Mouse (Mus musculus) layer of hippocampus, adult 2 months (tissue): Measurements from ENCODE around the gene Shq1. TPM values are rescaled to one million over a fixed set of nuclear protein-coding genes. Genes with fewer than 3 reads are reported as not detected.
A peak's percentile ranks its signal among the peaks of the same experiment; 100 is the strongest.

ENCODE experiments used
- DNase-seq, 2 experiments: peaks; one replicate each; pipeline ENCODE4 v3.0.0; 2022; ENCODE audit warnings: low spot score in 2 of 2
- H3K27ac ChIP-seq: fragments of 200-600 bp; 2 replicates; pipeline ENCODE4 v1.8.1; 2022
- H3K4me3 ChIP-seq: fragments of 200-600 bp; 2 replicates; pipeline ENCODE4 v1.8.1; 2022; ENCODE audit warnings: mild to moderate bottlenecking
- CTCF ChIP-seq: fragments of 200-600 bp; conservative IDR thresholded peaks from 2 replicates; pipeline ENCODE4 v1.8.1; 2022; ENCODE audit warnings: antibody characterized with exemption, mild to moderate bottlenecking, moderate library complexity
- total RNA-seq, 2 experiments: library from RNA; stranded (reverse); gene quantifications; 2 replicates each; pipeline ENCODE4 v1.2.3; 2021

Shq1 gene
- total RNA-seq, 2 experiments from 2014 or later, result 6.4 to 6.7 TPM

GRCm38 (mm10) chr6:100537042-100537441 lies 133.9 kb downstream of the Shq1 start:
- no peak overlapping the region for H3K27ac ChIP-seq
- no peak overlapping the region for H3K4me3 ChIP-seq
- DNase-seq, result no peak
- TF ChIP-seq CTCF, result no peak

GRCm38 (mm10) chr6:100533364-100533763 lies 137.6 kb downstream of the Shq1 start:
- no peak overlapping the region for H3K27ac ChIP-seq
- no peak for TF ChIP-seq CTCF
- no peak overlapping the region for H3K4me3 ChIP-seq
- no peak for DNase-seq

DNA sequence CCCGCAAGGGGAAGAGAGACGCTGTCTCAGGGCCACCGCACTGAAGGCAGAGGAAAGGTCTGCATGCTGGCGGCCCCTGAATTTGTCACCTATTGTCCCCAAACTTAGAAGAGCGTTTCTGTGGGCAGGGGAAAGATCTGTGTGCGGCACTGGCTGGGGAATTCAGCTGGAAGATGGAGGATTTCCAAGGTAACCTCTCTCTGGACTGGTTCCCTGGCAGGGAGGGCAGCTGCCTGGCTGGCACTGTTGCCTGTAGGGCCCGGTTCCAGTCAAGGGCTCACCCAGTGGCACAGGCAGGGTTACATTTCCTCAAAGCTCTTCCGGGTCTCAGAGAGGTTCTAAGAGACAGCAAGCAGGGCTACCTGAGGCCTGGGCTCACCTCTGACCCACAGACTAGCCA lies 138.6 kb downstream of the Shq1 start:
- DNase-seq, result peak in 1 of 2 experiments; percentile 11
- no peak for TF ChIP-seq CTCF

DNA sequence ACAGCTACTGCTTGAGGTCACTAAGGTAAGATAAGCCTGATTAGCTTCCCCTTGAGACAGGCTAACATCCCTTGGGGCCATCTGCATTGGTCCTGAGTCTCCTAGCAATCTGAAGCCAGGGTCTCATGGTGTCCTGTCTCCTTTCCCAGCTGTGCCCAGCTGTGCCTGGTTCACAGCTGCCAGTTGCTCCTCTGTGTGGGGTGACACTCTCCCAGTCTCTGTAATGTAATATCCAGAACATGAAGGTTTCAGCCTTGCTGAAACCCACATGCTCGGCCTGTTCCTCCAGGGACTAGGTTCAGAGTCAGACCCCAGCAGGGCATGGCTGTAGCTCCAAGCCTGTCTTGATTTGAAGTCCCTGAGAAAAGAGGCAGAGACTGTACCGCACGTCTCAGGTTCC lies 141.3 kb downstream of the Shq1 start:
- no peak overlapping the region for H3K4me3 ChIP-seq
- H3K27ac ChIP-seq, result no peak overlapping the region
- no peak for DNase-seq
- TF ChIP-seq CTCF, result no peak

More for the DNA sequence above, 138.6 kb downstream of the Shq1 start:
- Histone ChIP-seq H3K4me3 (no peak overlapping the region), H3K27ac (no peak overlapping the region)

DNA sequence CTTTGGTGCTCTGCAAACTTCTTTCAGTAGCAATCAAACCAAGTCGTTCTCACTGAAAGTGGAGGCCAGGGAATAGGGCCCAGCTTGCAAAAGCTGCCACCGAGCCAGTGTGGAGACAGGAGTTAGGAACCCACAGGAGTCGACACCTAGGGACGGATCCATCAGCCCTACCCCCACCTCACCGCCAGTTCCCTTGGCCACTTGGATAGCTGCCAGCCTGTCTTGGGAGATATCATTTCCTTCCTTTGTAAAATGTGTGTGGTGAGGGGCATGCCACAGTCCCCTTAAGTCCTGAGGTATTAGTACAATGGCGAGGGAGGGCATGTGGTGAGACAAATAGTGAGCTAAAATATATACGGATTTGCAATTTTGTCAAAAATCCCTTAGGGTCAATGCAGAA lies 142.4 kb downstream of the Shq1 start:
- no peak overlapping the region for H3K27ac ChIP-seq
- no peak for TF ChIP-seq CTCF
- DNase-seq, result no peak
- no peak overlapping the region for H3K4me3 ChIP-seq

DNA sequence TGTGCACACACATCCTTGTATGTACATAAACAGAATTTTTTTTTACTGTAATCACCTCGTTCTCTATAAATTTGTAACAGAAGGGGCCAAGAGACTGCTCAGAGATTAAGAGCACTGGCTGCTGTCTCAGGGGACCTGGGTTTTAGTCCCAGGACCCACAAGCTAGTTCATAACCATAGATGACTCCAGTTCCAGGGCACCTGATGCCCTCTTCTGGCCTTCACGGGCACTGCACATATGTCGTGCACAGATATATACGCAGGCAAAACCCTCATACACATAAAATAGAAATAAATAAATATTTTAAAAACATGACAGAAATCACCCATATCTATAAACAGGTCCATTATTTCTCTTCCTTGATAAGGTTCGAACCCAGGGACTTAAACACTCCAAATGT lies 143.0 kb downstream of the Shq1 start:
- no peak for DNase-seq
- no peak overlapping the region for H3K27ac ChIP-seq
- peak; percentile 75 for TF ChIP-seq CTCF

GRCm38 (mm10) chr6:100527161-100527560 lies 143.8 kb downstream of the Shq1 start:
- Histone ChIP-seq H3K27ac (no peak overlapping the region), H3K4me3 (no peak overlapping the region)
- TF ChIP-seq CTCF, result no peak
- no peak for DNase-seq

More for the DNA sequence above, 143.0 kb downstream of the Shq1 start:
- H3K4me3 ChIP-seq, result no peak overlapping the region

- Histone ChIP-seq H3K27ac (no peak overlapping the region), H3K4me3 (no peak overlapping the region)
- TF ChIP-seq CTCF, result no peak
- DNase-seq, result no peak
Observed at GRCm38 (mm10) chr6:100526066-100526465, 144.9 kb downstream of the Shq1 start.

DNA sequence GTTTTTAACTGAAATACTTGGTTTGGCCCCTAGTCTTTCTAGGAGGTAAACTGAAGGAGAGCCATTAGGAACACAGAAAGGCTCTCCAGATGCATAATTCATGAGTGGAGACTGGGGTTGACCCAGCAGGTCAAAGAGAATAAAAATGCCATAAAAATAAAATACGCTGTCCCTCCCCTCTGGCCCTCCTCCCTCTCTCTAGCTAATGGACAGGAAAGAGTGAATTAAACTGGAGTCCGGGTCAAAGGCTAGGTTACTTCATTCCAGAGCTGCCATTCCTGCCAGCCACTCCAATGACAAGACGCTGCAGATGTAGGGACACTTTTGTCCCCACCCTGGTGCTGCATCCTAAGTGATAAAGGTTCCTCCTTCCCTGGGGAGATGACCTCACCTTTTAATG lies 145.5 kb downstream of the Shq1 start:
- DNase-seq, result no peak
- TF ChIP-seq CTCF, result no peak
- H3K27ac ChIP-seq, result no peak overlapping the region
- H3K4me3 ChIP-seq, result no peak overlapping the region

DNA sequence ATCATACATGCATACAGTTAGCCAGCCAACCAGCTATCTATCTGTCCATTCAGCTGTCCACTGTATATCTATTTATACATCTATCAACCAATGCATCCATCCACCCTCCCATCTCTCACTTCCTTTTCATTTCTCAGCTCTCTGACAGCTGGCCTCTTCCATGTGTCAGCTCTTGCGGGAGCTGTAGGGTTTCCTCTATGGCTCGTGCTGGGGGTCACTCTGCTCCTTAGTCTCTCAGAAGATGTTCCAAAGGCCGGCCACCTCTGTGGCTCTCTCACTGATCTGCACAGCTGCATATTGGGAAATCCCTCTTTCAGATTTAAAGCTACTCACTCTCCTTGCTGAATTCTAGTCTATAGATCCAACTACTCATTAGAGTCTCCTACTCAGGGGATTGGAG lies 148.5 kb downstream of the Shq1 start:
- DNase-seq, result no peak
- TF ChIP-seq CTCF, result no peak
- Histone ChIP-seq H3K4me3 (no peak overlapping the region), H3K27ac (no peak overlapping the region)

GRCm38 (mm10) chr6:100521615-100522398 lies 149.2 kb downstream of the Shq1 start:
- Histone ChIP-seq H3K27ac (no peak overlapping the region), H3K4me3 (no peak overlapping the region)
- TF ChIP-seq CTCF, result no peak
- DNase-seq, result no peak

DNA sequence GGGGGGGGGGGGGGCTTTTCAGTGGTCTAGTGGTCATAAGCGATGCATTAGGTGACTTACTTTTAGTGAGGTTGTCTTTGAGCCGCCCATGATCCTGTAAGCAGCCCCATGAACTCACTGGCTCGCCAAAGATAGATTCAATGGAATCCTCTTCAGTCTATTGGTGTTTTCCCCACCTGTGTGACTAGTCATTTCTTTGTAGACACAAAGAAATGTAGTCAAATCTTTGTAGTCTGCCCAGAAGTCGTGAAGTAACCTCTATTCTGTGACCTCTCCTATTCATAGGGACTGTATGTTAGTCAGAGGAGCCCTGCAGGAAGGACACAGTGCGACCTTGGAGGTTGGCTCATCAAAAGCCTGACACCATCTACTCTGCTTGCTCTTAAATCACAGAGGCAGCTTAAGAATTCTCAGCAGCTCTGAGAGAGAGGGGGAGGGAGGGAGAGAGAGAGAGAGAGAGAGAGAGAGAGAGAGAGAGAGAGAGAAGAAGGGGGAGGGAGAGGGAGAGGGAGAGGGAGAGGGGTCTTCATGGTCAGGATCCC lies 150.3 kb downstream of the Shq1 start:
- DNase-seq, result no peak
- H3K4me3 ChIP-seq, result no peak overlapping the region
- no peak for TF ChIP-seq CTCF
- H3K27ac ChIP-seq, result no peak overlapping the region

DNA sequence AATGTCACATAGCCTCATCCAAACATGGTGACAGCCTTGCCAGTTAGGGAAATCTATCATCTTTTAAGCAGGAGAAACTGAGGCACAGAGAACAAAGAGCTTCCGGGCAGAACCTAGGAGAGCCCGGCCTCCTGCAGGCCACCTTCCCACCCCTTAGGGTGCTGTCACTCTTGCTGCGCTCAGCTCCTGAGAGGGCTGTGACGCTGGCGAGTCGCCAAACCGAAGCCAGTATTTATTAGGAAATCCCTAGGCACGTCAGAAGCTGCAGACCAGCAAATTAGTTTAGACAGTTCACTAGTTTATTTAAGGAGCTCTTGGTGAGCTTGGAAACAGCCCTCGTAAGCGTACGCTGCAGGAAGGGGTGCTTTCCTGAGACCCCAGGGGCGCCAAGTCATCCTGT lies 151.1 kb downstream of the Shq1 start:
- DNase-seq, result no peak
- no peak for TF ChIP-seq CTCF
- no peak overlapping the region for H3K27ac ChIP-seq
- H3K4me3 ChIP-seq, result no peak overlapping the region

Other genes with a start within 250 kb of the Shq1 start
- 1 to 10 TPM; 1.7 to 2.7 TPM for gene Gxylt2, start 33.6 kb upstream of the Shq1 start, total RNA-seq
- gene Ppp4r2, start 162.5 kb upstream of the Shq1 start, total RNA-seq, result 10 to 100 TPM; 69.4 to 85.4 TPM